In the genomic region with DNA sequence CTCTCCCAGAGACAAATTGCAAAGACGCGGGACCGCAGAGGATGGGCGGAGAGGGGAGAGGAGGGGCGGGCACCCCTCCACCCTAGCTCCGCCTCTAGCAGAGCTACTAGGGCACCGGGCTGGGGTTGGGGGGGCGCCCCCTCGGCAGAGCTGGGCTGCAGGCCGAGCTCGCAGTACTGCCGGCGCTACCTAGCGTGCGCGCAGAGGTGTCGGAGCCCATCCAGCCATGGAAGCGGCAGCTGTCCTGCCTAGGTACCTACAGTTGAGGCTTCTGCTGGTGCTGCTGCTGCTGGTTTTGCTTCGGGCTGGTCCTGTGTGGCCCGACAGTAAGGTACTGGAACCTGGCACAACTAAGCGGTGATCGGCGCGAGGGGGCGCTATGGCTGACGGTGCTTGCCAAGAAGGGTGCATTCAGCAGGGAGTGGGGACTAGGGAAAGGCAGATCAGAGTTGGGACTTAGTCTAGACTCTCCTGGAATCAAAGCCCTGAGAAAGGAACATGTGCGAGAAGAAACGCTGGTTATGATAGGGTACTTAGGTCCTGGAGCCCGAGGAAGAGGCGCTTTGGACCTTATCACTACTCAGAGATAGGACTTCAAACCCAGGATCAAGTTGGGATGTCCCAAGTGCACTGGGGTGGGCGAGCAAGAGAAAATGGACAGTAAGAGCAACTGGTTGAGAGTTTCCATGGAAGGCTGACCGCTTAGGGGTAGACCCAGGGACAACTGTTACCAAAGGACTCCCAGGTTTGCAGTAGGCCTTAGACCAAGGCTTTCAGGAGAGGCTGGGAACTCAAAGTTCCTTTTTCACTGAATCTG, we compare ENCODE assay signal across 8 mouse cellular contexts. TPM values are rescaled to one million over a fixed set of nuclear protein-coding genes. Genes with fewer than 3 reads are reported as not detected.
DNase-seq lines count a peak whose midpoint lies in the region; ATAC-seq and TF ChIP-seq lines count a peak whose summit lies in the region.

A gene (plus strand): TSS at position 128 of the 817 bp plus-strand sequence.

- H3K4me3 ChIP-seq in CH12.LX (replicated peaks in 1 of 3; ENCODE audit: low read depth in 2 of 3, low read length in 2 of 3, poor library complexity in 1 of 3) = peak within 1 kb of the TSS; percentile 54 to 61 (median 59)
- H3K4me3 ChIP-seq in forebrain, embryonic 12.5 days (replicated peaks) = peak within 1 kb of the TSS; percentile 41
- peak within 1 kb of the TSS; percentile 36 for H3K4me3 ChIP-seq in lung, embryonic 14.5 days (ENCODE audit: low read depth, low read length)

- peak; percentile 80 for DNase-seq in CH12.LX (ENCODE audit: extremely low read depth)
- DNase-seq in heart, postnatal 14 days = peak; percentile 73 to 81
- peak; percentile 70 to 88 for DNase-seq in kidney, postnatal 36 days
- DNase-seq in lung, embryonic 14.5 days = peak; percentile 70
- DNase-seq in thymus, adult 18-20 months = peak; percentile 55 to 66

- TF ChIP-seq CTCF in CH12.LX (conservative IDR thresholded peaks at IDR 0.05 in 1 of 2, IDR thresholded peaks at IDR 0.05 in 1 of 2; ENCODE audit: low read depth in 2 of 2, low read length in 2 of 2) = peak; percentile 41 to 73
- TF ChIP-seq CTCF in lung, embryonic 14.5 days (IDR thresholded peaks at IDR 0.05; ENCODE audit: low read depth) = peak; percentile 63

- H3K79me2 ChIP-seq in CH12.LX (replicated peaks; ENCODE audit: control insufficient read depth, extremely low read depth, insufficient read depth, poor library complexity, severe bottlenecking) = no peaks in the 10 kb centered on the region

- in situ Hi-C loops in CH12.LX (cut with MboI; ENCODE audit: low pct_ligation_motif_present, low pct_unique_long_range_greater_than_20kb, low sequenced_read_pairs) = loop anchor here (5.0 kb wide), 1 partner anchor 65 kb away; a partner anchor contains a TSS

- H3K9ac ChIP-seq in CH12.LX (ENCODE audit: insufficient read depth, low read depth) = 0 out of 2 replicates have a peak within 1 kb of the TSS, but pooled peaks have one; percentile 20
- peak within 1 kb of the TSS; percentile 58 for H3K9ac ChIP-seq in forebrain, embryonic 12.5 days
- H3K9ac ChIP-seq in lung, embryonic 14.5 days = peak within 1 kb of the TSS; percentile 46

- H3K4me1 ChIP-seq in CH12.LX (ENCODE audit: control insufficient read depth in 1 of 2, insufficient read depth in 2 of 2) = peaks cover 28 to 64% of the 10 kb centered on the region in 2 experiments
- H3K4me1 ChIP-seq in forebrain, embryonic 12.5 days = peaks cover 23% of the 10 kb centered on the region
- H3K4me1 ChIP-seq in lung, embryonic 14.5 days (ENCODE audit: insufficient read depth) = no peaks in the 10 kb centered on the region; the same call in 1 of the 2 replicates

- intact Hi-C loops in heart, postnatal 14 days (cut with DNase I) = loop anchor here (2.0 kb wide), 1 partner anchor 17 kb away; no protein-coding TSS in a partner anchor

- TF ChIP-seq EP300 in CH12.LX (IDR thresholded peaks at IDR 0.05; ENCODE audit: low read length) = no peak

- WGBS in forebrain, embryonic 12.5 days = 8% methylated on average over 32 of the region's 32 CpGs
- WGBS in lung, embryonic 14.5 days = 8% methylated on average over 31 of the region's 32 CpGs

- no peaks in the 10 kb centered on the region for H3K36me3 ChIP-seq in CH12.LX (replicated peaks in 1 of 2; ENCODE audit: control insufficient read depth in 1 of 2, insufficient read depth in 1 of 2, low read length in 1 of 2)
- H3K36me3 ChIP-seq in forebrain, embryonic 12.5 days (replicated peaks) = no peaks in the 10 kb centered on the region
- no peaks in the 10 kb centered on the region for H3K36me3 ChIP-seq in lung, embryonic 14.5 days (ENCODE audit: insufficient read depth)

- dilution Hi-C loops in CH12.LX (cut with MboI; ENCODE audit: extremely low pct_ligation_motif_present, extremely low pct_unique_long_range_greater_than_20kb, low sequenced_read_pairs) = no loop called here

- no peaks in the 10 kb centered on the region for H3K27me3 ChIP-seq in CH12.LX (replicated peaks)
- peaks cover 39% of the 10 kb centered on the region for H3K27me3 ChIP-seq in forebrain, embryonic 12.5 days
- no peaks in the 10 kb centered on the region for H3K27me3 ChIP-seq in lung, embryonic 14.5 days (ENCODE audit: insufficient read depth, low read length)

- no peak; the same call in 1 of the 2 replicates for TF ChIP-seq POLR2A in CH12.LX (IDR thresholded peaks at IDR 0.05; ENCODE audit: low read depth, low read length)

- peak within 1 kb of the TSS; percentile 34 for H3K4me2 ChIP-seq in CH12.LX (ENCODE audit: insufficient read depth, low read depth, poor library complexity, severe bottlenecking)
- peak within 1 kb of the TSS; percentile 85 for H3K4me2 ChIP-seq in forebrain, embryonic 12.5 days
- peak within 1 kb of the TSS; percentile 76 for H3K4me2 ChIP-seq in lung, embryonic 14.5 days

- H3K9me3 ChIP-seq in CH12.LX (replicated peaks; ENCODE audit: low read length) = no peaks in the 10 kb centered on the region
- no peaks in the 10 kb centered on the region for H3K9me3 ChIP-seq in forebrain, embryonic 12.5 days
- no peaks in the 10 kb centered on the region for H3K9me3 ChIP-seq in lung, embryonic 14.5 days (ENCODE audit: low read depth, low read length)

- TF ChIP-seq RAD21 in CH12.LX (IDR thresholded peaks at IDR 0.05; ENCODE audit: low read depth, low read length) = peak; percentile 28

- H3K27ac ChIP-seq in CH12.LX (ENCODE audit: insufficient read depth, low read depth) = 0 out of 2 replicates have a peak within 1 kb of the TSS, but pooled peaks have one; percentile 14
- peak within 1 kb of the TSS; percentile 5; the same call in 1 of the 2 replicates for H3K27ac ChIP-seq in forebrain, embryonic 12.5 days
- peak within 1 kb of the TSS; percentile 7; the same call in 1 of the 2 replicates for H3K27ac ChIP-seq in lung, embryonic 14.5 days (ENCODE audit: low read depth)

- ATAC-seq in cerebellum, adult (ENCODE audit: insufficient number of reproducible peaks, low FRiP score, low TSS enrichment) = 0 out of 2 replicates have a peak, but pooled peaks have one; percentile 47
- peak; percentile 72 for ATAC-seq in forebrain, embryonic 12.5 days (ENCODE audit: low FRiP score)
- ATAC-seq in lung, embryonic 14.5 days (ENCODE audit: insufficient read depth) = peak; percentile 67
- peak; percentile 60 for ATAC-seq in neutrophil, adult 5-6 weeks (ENCODE audit: extremely low read depth, insufficient number of reproducible peaks, low FRiP score, poor library complexity, severe bottlenecking)

TF ChIP-seq in CH12.LX, 34 proteins besides CTCF, POLR2A, EP300 and RAD21:
- TF ChIP-seq IRF4 (IDR thresholded peaks at IDR 0.05; ENCODE audit: low read depth, low read length) (0 out of 2 replicates have a peak, but pooled peaks have one; percentile 8), JUND (conservative IDR thresholded peaks at IDR 0.05; ENCODE audit: low read depth, low read length) (no peak), SMC3 (IDR thresholded peaks at IDR 0.05; ENCODE audit: low read depth, low read length) (peak; percentile 70)
TF ChIP-seq in CH12.LX: peak in this region for 2.

RNA-seq across cellular contexts. Expression of the gene that starts here (rescaled TPM):
- total RNA-seq in CH12.LX (2012; rRNA removed) (3.9 and 4.3 TPM in 2 replicates), CH12.LX (2014; rRNA removed) (4.7 and 5.5 TPM in 2 replicates)
- polyA plus RNA-seq in CH12.LX (2012; ENCODE audit: insufficient read length, low read depth) = 8.4 and 8.5 TPM in 2 replicates
- polyA plus RNA-seq in forebrain, embryonic 12.5 days (2016; fragmentation: Nextera tagmentation; extraction: Ambion mirVana) = 2.1 and 2.4 TPM in 2 replicates
- total RNA-seq in heart, postnatal 14 days (2021) = 10 to 100 TPM; 11.6 to 11.8 TPM
- polyA plus RNA-seq in lung, embryonic 14.5 days (2014; fragmentation: Nextera tagmentation; extraction: Ambion mirVana) = 2.7 and 2.9 TPM in 2 replicates
- not detected in 2 replicates for total RNA-seq in neutrophil, adult 5-6 weeks (2017)

Comparison
In these comparisons a context has a peak if more than half of its experiments do, and no peak if none do; other contexts are left out.
1. Peak in every context shown above with its lines: DNase-seq, ATAC-seq, H3K4me3 ChIP-seq and H3K27ac ChIP-seq.
2. Peak in ATAC-seq in neutrophil, adult 5-6 weeks; RNA of the gene not detected or under 1 TPM.
3. H3K4me2 ChIP-seq: peak in every context shown above with its lines; median percentile 85 in forebrain, embryonic 12.5 days; 76 in lung, embryonic 14.5 days; 34 in CH12.LX.